18 mouse cellular contexts compared by ENCODE assay signal in the genomic region with DNA sequence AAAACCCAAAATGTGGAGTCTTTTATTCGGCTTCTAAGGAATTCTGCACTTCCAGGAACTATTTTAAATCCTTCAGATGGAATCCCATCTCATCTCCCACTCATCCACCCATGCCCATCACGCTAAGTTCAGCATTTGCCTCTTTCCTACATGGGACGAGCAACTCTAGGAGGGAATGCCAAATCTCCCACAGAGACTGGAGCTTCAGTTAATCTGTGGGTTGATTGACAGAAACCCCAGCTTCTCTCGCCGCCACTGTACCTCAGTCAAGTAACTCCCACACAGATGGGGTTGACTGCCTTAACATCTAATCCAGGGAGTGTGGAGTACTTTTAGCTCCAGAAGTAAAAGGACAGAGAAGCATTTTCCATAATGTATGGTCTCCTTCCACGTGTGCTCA. TPM values are rescaled to one million over a fixed set of nuclear protein-coding genes. Genes with fewer than 3 reads are reported as not detected.
"Had no signal": no experiment of that assay in that cellular context is flagged by ENCODE, and none has a peak within 500 bp of the region (broad histone marks: within the 10 kb centered on the region; RNA-seq: fewer than 3 reads in every experiment).

No protein-coding gene starts in this region.

- H3K27ac ChIP-seq: intestine, embryonic 15.5 days; layer of hippocampus, adult 2 months; limb, embryonic 12.5 days; liver, embryonic 14.5 days; midbrain, embryonic 12.5 days; neural tube, embryonic 13.5 days; stomach, postnatal 0 days had no signal

- H3K4me3 ChIP-seq: intestine, embryonic 15.5 days; layer of hippocampus, adult 2 months; limb, embryonic 12.5 days; midbrain, embryonic 12.5 days; neural tube, embryonic 13.5 days had no signal

- ATAC-seq: intestine, embryonic 15.5 days; midbrain, embryonic 16.5 days had no signal

- H3K36me3 ChIP-seq: intestine, embryonic 15.5 days; limb, embryonic 12.5 days; midbrain, embryonic 12.5 days; neural tube, embryonic 13.5 days had no signal

- DNase-seq: kidney, adult 18-20 months; kidney, postnatal 4 days; liver; lung, adult 18-20 months; thymus, adult 18-20 months; thymus, postnatal 14 days had no signal

- H3K4me2 ChIP-seq: intestine, embryonic 15.5 days; limb, embryonic 12.5 days; midbrain, embryonic 12.5 days; neural tube, embryonic 13.5 days had no signal

- H3K9me3 ChIP-seq: intestine, embryonic 15.5 days; limb, embryonic 12.5 days; midbrain, embryonic 12.5 days; neural tube, embryonic 13.5 days had no signal

- H3K4me1 ChIP-seq: intestine, embryonic 15.5 days; limb, embryonic 12.5 days; midbrain, embryonic 12.5 days; neural tube, embryonic 13.5 days had no signal

- H3K9ac ChIP-seq: intestine, embryonic 15.5 days; limb, embryonic 12.5 days; liver, embryonic 14.5 days; midbrain, embryonic 12.5 days; neural tube, embryonic 13.5 days had no signal

- H3K27me3 ChIP-seq: intestine, embryonic 15.5 days; neural tube, embryonic 13.5 days had no signal

RNA-seq across cellular contexts. Expression of gene Gcg, which starts 29.4 kb away (rescaled TPM):
- total RNA-seq: layer of hippocampus, adult 2 months; layer of hippocampus, postnatal 25 days; left cerebral cortex, postnatal 14 days; megakaryocyte-erythroid progenitor cell, adult 5-6 weeks had no signal
- polyA plus RNA-seq: lung, embryonic 16.5 days; neural tube, embryonic 13.5 days had no signal
